Mouse (Mus musculus): ENCODE results near the gene Gab2. TPM values are rescaled to one million over a fixed set of nuclear protein-coding genes. Genes with fewer than 3 reads are reported as not detected.

Gene Gab2
- polyA plus RNA-seq, 1 experiment: 34.0 TPM

DNA sequence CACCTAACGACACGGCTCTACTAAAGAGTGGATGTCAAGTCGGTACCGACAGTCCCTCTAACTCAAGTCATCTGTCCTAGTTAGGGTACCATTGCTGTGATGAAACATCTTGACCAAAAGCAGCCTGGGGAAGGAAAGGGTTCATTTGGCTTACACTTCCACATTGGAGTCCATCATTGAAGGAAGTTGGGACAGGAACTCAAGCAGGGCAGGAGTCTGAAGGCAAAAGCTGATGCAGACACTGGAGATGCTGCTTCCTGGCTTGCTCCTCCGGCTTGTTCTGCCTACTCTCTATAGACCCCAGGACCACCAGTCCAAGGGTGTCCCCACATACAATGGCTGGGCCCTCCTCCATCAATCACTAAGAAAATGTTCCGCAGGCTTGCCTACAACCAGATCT is 234.3 kb downstream of the Gab2 start:
- no peak for DNase-seq (ENCODE audit: low read depth)

DNA sequence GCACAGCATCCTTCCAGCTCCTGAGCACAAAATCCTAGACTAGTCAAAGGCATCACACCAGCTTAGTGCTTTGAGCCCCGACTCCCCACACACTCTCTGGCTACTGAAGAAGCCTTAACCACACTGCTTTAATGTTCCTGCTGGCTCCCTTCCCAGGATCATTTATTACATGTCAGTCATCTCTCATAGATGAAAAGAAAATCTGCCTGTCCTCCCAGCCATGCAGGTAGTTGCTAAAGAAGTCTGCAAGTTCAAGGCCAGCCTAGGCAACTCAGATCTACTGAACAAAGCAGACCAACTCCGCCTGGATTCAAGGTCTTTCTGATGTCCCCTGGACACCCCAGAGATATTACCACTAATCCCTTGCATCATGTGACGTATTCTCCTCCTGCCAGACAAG is 236.3 kb downstream of the Gab2 start:
- DNase-seq (ENCODE audit: low read depth): no peak

GRCm38 (mm10) chr7:97324342-97324741 is 243.0 kb downstream of the Gab2 start:
- DNase-seq (ENCODE audit: low read depth): no peak

GRCm38 (mm10) chr7:97325156-97325985 is 244.0 kb downstream of the Gab2 start:
- no peak for DNase-seq (ENCODE audit: low read depth)

GRCm38 (mm10) chr7:97327376-97327775 is 246.0 kb downstream of the Gab2 start:
- DNase-seq (ENCODE audit: low read depth): no peak

GRCm38 (mm10) chr7:97328891-97329588 is 247.7 kb downstream of the Gab2 start:
- no peak for DNase-seq (ENCODE audit: low read depth)

- no peak for DNase-seq (ENCODE audit: low read depth)
Observed at GRCm38 (mm10) chr7:97329676-97330075, 248.3 kb downstream of the Gab2 start.

DNA sequence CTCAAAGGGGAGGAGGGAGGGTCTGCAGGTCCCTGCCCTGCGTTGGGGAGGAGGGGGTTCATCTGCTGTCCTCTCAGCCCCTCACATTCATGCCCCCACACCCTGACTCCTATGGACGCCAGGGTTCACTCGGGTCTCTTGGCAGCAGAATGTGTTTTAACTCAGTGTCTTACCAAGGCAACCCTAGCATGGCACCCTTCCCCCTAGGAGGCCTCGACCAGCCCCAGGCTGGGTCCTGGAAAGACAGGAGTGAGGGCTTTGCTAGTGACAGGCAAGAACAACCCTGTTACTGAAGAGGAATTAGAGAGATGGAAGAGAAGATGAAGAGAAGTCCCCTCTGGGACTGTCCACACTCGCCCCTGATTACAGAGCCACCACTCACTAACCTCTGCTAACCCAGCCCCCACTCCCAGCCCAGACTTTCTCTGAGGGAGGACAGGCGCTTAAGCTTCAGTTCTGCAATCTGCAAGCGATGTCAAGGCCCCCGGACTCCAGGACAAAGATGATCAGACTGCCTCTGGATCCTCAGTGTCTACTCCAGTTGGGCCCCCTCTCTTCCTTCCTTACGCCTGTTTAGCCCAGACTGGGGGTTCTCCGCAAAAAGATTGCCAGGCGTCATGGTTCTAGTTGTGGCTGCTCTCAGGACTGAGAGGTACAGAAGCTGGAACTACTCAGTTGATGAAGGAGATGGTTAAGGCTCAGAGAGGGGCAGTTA is 249.7 kb downstream of the Gab2 start:
- no peak for DNase-seq (ENCODE audit: low read depth)

GRCm38 (mm10) chr7:97331726-97332666 is 250.6 kb downstream of the Gab2 start, which contains the start of the genes Usp35 and Kctd21:
Gene Usp35, minus strand, starts transcription at chr7:97332020.
Gene Kctd21, plus strand, starts transcription at chr7:97332327.
- DNase-seq (ENCODE audit: low read depth): peak; percentile 30

GRCm38 (mm10) chr7:97332667-97333041 is 251.3 kb downstream of the Gab2 start:
- no peak for DNase-seq (ENCODE audit: low read depth)

DNA sequence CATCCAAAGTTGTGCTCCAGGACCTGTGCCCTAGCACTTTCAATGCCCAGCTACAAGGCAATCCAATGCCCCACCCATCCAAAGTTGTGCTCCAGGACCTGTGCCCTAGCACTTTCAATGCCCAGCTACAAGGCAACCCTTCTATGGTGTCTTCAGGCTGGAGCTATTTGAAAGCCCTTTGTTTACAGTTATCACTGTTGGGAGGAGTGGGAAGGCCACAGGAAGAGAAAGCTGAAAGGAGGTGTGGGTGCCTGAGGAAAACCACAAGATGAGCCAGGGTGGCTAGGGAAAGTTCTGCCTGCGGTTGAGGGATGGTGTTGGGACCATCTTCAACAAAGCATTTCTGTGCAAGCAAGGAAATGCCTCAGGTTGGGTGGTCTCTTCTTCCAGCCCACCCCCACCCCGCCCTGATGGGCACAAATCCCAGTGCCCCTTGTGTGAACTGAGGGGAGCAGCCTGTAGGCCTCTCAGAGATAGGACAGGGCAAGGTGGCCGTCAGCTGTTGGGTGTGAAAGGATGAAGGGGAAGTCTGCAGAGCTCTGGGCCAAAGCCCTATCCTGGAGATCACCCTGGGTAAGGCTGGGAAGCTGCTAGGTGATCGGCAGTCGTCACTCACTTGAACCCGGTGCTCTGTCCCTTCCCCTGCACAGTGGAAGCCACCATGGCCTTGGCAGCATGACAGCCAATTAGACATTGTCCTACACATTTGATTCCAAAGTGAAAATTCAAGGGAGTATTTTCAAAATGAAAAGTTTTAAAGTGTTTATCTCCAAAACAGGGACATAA is 251.9 kb downstream of the Gab2 start:
- no peak for DNase-seq (ENCODE audit: low read depth)

- DNase-seq (ENCODE audit: low read depth): no peak
Observed at GRCm38 (mm10) chr7:97334406-97334805, 253.0 kb downstream of the Gab2 start.

DNA sequence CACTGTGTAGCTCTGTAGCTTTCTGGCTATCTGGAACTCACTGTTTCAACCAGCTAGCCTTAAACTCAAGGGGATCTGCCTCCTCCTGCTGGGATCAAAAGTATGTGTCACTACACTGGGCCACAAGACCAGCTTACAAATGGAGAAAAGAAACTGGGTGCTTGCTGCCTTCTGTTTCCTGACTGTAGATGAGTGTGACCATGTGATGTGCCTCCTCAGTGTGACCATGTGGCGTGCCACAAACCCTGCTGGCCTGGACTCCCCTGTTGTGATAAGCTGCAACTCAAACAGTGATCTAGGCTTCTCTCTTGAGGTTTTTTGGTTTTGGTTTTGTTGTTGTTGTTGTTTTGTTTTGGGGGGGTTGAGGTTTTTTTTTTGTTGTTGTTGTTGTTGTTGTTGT is 255.3 kb downstream of the Gab2 start:
- no peak for DNase-seq (ENCODE audit: low read depth)

DNA sequence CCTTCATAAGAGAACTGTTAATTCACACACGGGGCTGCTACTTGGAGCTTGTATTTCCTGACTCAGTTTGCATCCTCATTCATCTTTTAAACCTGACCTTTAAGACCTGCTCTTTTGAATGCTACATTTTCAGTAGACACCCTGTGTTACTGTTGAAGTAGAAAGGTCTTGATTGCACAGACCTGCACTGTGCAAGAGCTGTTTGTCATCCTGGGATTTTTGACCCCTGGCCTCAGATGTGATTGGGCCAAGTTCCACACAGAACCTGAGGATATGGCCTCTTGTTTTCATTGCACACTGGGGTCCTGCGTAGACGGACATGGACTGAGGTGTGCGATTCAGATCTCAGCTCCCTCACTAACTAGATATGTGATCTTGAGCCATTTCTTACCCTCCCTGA is 257.2 kb downstream of the Gab2 start:
- DNase-seq (ENCODE audit: low read depth): no peak

- no peak for DNase-seq (ENCODE audit: low read depth)
Observed at GRCm38 (mm10) chr7:97339623-97340022, 258.2 kb downstream of the Gab2 start.

- DNase-seq (ENCODE audit: low read depth): no peak
Observed at GRCm38 (mm10) chr7:97340907-97341849, 259.8 kb downstream of the Gab2 start.

GRCm38 (mm10) chr7:97342961-97343360 is 261.6 kb downstream of the Gab2 start:
- no peak for DNase-seq (ENCODE audit: low read depth)

DNA sequence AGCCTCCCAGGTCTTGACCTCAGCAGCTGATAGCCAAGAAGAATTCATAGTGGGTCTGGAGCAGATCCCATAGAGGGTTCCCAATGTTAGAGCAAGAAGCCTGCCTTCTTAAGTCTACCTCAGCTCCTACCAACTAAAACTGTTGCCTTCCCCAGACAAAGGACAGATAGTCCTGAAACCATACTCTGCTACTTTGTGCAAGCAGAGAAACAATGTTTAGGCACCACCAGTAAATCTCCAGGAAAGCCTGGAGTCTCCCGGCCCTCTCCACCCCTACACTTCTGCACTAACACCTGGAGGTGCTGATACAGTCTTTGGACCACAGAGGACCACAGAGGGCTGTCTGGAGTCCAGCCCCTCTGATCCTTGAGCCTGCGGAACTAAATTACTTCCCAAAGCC is 263.3 kb downstream of the Gab2 start:
- no peak for DNase-seq (ENCODE audit: low read depth)

DNA sequence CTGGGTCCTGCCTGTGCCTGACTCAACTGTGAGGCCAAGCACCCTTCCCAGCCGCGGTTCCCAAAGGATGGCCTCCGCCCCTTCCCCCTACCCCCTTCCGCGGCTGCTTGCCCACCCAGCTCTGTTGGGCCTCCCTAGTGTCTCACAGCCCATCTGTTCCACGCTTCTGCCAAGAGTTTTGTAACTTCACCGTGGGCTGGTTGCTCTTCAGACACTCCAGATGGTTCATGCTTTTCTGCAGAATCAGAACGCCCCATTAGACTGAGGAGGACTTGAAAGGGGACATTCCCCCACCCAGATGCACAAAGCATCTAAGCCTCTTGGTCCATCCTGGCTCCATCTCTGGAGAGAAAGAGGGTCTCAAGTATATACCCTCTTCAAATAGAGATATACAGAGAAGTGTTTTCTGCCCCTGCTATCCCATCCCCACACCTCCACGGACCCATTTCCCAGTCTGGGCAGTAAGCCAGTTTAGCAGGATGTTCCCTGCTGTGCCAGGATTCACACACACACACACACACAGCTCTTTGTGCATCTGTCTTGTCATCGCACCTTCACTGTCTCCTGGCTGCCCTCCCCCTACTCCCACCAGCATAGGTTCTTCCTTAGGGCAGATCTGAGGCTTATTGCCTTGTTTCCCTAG is 264.0 kb downstream of the Gab2 start:
- no peak for DNase-seq (ENCODE audit: low read depth)

Measured in gonadal fat pad, adult 2 months (tissue).